Mouse (Mus musculus) cerebellum, adult (tissue): ENCODE results near the gene Gtf2e1.

ENCODE experiments used
- ATAC-seq: cut with Nextera tagmentation; 2 replicates; pipeline ENCODE4 v1.9.2; 2017; ENCODE audit warnings: mild to moderate bottlenecking, moderate library complexity, mixed read lengths; ENCODE audit not compliant: insufficient number of reproducible peaks, low FRiP score, low TSS enrichment

The Gtf2e1 gene

GRCm38 (mm10) chr16:37498581-37498980, 41.0 kb downstream of the Gtf2e1 start:
- no peak for ATAC-seq

- ATAC-seq, result peak; percentile 68
Measured at GRCm38 (mm10) chr16:37495017-37495416, 44.6 kb downstream of the Gtf2e1 start.

GRCm38 (mm10) chr16:37486826-37487612, 52.6 kb downstream of the Gtf2e1 start:
- no peak for ATAC-seq

- ATAC-seq, result no peak
Measured at GRCm38 (mm10) chr16:37478311-37479291, 61.0 kb downstream of the Gtf2e1 start.

- peak; percentile 10; the same call in 1 of the 2 replicates for ATAC-seq
Measured at GRCm38 (mm10) chr16:37472620-37473312, 66.8 kb downstream of the Gtf2e1 start.

- ATAC-seq, result no peak
Measured at GRCm38 (mm10) chr16:37469595-37469994, 70.0 kb downstream of the Gtf2e1 start.

- ATAC-seq, result peak; percentile 92
Measured at GRCm38 (mm10) chr16:37463981-37464380, 75.6 kb downstream of the Gtf2e1 start.

- no peak for ATAC-seq
Measured at GRCm38 (mm10) chr16:37462886-37463285, 76.7 kb downstream of the Gtf2e1 start.

GRCm38 (mm10) chr16:37461601-37462000, 78.0 kb downstream of the Gtf2e1 start:
- no peak for ATAC-seq
